Mouse (Mus musculus) liver, adult 2 months (tissue): ENCODE data around the gene Prr3.

Experiments
- CTCF ChIP-seq: fragments of 200-500 bp; IDR thresholded peaks from 2 replicates; pipeline ENCODE4 v1.5.1; 2011; ENCODE audit warnings: low read depth, low read length, control low read depth
- POLR2A ChIP-seq: fragments of 200-500 bp; IDR thresholded peaks from 2 replicates; pipeline ENCODE4 v1.6.1; 2011; ENCODE audit warnings: low read length, control low read depth; ENCODE audit not compliant: insufficient read depth; ENCODE audit errors: extremely low read depth

DNA sequence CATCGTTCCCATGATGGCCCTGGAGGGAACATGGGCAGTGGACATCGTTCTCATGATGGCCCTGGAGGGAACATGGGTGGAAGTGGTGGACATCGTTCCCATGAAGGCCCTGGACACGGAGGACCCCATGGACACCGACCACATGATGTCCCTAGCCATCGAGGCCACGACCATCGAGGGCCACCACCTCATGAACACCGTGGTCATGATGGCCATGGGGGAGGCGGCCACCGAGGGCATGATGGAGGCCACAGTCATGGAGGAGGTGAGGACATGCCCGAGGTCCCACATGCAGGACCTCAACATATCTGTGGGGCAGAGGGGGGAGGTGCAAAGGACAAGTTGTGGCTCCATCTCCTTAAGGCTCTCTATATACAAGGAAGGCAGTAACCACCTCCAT lies 49.4 kb downstream of the Prr3 start:
- TF ChIP-seq POLR2A: no peak
- TF ChIP-seq CTCF: no peak
